Mouse (Mus musculus) kidney, adult 2 months (tissue): ENCODE measurements around the gene Sec14l5.
"Not testable (repeated sequence)": the region's sequence is repeated elsewhere in the genome, so short reads cannot be mapped to it uniquely, and the experiment has no call there.

Experiments
- CTCF ChIP-seq: fragments of 200-500 bp; conservative IDR thresholded peaks from 2 replicates; pipeline ENCODE4 v1.5.1; 2011; ENCODE audit warnings: low read depth, mild to moderate bottlenecking, control low read depth, low read length, moderate library complexity, mixed read lengths; ENCODE audit not compliant: insufficient read depth, insufficient read length
- POLR2A ChIP-seq: fragments of 200-500 bp; IDR thresholded peaks from one replicate; pipeline ENCODE4 v1.6.1; 2011; ENCODE audit warnings: low read depth, low read length, control low read depth

DNA sequence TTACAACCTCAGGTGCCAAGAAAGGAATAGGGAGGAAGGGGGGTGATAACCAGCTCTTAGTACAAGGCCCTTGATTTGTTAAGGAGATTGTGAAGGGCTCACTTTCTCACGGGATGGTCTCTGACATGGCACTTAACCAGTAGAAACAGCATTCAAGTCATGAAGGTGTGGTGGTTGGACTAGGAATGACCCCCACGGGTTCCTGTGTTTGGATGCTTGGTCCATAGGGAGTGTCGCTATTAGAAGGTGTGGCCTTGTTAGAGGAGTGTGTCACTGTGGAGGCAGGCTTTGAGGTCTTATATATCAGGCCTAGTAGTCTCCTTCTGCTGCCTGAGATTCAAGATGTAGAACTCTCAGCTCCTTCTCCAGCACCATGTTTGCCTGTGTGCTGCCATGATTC, 81.2 kb downstream of the Sec14l5 start:
- not testable (repeated sequence) for TF ChIP-seq CTCF, POLR2A
